Mouse (Mus musculus) MN1 (cell line): ENCODE data around the gene Tpo.

ENCODE experiments used
- DNase-seq: peaks from one replicate; pipeline ENCODE4 v3.0.0-alpha.2; 2016; ENCODE audit warnings: low spot score

Gene Tpo

DNA sequence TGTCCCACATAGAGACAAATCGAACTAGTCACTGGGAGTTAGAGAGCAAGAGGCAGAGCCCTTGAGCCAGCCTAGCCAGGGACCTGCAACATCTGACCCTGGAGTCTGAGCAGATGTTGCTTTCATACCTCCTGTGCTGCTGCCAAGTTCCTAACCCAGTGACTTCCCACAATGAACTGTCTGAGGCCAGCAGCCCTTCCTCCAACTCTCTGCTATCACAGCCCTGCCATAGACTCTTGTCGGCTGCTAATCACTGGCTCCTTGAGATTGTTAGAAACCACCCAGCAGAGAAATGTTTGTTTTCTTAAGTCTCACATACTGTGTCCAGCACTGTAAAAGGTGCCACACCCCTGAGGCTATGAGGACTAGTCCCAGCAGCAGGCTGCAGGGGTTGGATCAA lies 56.1 kb downstream of the Tpo start:
- DNase-seq: no peak

DNA sequence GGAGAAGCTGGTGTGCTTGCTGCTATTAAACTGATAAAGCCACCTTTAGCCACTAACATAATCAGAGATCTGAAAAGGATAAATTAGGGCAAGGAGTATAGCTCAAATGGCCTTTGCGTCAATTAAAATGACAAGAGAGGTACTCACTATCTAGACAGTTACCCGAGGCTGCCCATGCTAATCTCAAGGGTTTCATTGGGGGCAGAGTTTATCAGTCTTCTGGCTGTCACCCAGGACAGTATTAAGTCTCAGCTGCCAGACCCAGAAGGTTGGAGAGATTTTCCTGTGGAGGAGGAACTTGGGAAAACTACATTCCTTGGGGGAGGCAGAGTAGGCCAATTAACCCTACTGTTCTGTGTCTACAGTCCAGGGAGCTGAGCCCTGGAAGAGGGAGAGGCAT lies 63.1 kb downstream of the Tpo start:
- no peak for DNase-seq

GRCm38 (mm10) chr12:30067806-30068205 lies 64.6 kb downstream of the Tpo start:
- no peak for DNase-seq

DNA sequence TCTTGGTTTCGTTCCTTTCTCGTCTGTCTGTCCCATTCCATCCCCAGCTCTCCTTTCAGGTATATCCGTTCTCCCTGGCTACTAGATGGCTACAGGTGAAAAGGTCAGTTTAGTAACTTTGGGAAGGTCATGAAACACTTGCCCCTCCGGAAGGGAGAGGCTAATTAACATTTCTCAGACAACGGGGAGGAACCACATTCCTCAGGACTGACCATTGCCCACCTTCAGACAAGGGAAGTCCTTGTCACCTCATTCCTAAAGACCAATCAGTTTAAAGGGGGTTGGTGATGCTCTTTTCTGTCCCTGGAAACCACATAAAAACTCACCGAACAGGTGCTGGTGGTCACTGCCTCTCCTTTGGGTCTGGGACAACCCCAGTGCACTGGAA lies 70.3 kb downstream of the Tpo start:
- DNase-seq: no peak

- no peak for DNase-seq
These were observed 70.8 kb downstream of the Tpo start for GRCm38 (mm10) chr12:30061503-30062117.

DNA sequence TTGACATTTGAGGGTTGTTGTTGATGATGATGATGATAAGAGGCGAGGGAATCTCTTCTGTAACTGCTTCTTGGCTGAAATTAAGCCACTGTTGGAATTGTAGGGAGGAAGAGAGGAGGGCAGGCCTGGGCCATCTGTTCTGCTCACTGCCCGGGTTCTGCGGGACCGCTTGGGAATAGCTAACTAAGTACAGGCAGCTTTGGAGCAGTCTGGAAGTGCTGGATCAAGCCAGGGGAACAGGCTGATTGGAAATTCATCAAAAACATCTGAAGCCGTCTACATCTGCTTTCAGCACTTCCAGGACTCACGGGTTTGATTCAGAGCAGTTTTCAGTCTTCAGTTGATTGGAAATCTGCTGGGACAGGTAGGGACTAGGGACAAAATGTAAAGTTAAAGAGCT lies 74.4 kb downstream of the Tpo start:
- no peak for DNase-seq

DNA sequence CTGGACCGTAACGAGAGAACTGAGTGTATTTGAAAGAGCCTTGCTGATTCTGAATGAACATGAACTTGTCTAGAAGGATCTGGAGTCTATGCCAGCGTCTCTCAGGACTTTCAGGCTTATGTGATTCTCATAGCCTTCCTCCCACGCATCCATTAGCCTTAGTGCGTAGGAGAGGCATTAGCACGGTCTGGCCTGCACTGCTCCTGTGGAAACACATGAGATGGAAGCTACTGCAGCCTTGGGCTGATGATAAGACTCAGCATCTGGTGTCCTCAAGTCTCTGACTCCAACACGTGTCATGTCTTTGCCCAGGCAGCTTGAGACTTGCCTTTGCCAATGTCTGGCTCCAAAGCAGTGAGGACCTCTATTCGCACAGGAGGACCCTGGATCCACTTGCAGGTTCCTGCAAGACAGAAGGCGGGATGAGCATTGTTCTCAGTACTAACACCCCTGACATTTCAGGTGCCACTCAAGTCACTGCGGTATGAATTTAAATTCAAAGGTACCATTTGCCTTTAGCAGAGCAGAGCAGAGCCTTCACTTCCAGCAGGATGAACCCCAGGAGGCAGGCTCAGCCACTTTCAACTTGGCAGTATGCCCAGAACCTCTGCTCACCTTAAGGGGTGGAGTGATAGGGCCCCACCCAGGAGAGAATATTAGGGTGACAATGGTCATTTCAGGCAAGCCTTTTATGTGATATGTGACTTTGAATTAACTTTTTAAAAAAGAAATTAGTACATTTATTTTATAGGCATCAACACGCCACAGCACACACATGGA lies 77.5 kb downstream of the Tpo start:
- DNase-seq: no peak

- peak; percentile 25 for DNase-seq
These were observed 82.2 kb downstream of the Tpo start for GRCm38 (mm10) chr12:30050235-30050634.

DNA sequence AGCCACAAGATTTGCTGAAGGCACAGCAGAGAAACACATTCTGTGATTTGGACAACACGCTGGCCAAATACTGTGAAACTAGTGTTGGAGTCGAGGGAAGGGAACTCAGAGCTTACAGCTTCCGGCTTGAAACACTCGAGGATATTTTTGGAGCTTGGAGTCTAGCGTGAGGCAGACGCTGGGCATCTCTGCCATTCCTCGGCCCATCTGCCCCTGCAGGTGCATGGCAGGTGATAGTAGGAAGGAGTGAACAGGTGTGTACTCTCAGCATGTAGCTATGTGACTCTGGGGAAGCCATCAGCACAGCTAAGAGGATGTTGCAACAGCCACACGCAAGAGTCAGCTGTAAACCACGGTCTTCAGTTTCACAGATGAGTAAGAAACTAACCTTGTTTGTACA lies 82.6 kb downstream of the Tpo start:
- no peak for DNase-seq

DNA sequence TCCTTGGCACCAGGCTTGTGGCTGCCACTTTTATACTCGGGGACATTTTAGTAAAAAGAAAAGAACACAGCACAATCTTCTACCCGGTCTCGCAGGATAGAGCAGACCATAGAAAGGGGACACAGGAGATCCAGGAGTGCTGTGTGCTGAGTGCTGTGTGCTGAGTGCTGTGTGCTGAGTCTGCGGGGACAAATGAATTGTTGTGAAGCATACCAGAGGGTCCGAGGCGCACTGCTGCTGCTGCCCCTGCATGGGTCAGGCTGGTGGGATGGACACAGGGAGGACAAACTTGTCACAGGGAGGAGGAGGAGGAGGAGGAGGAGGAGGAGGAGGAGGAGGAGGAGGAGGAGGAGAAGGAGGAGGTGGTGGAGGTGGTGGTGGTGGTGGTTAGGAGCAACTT lies 83.6 kb downstream of the Tpo start:
- no peak for DNase-seq

DNA sequence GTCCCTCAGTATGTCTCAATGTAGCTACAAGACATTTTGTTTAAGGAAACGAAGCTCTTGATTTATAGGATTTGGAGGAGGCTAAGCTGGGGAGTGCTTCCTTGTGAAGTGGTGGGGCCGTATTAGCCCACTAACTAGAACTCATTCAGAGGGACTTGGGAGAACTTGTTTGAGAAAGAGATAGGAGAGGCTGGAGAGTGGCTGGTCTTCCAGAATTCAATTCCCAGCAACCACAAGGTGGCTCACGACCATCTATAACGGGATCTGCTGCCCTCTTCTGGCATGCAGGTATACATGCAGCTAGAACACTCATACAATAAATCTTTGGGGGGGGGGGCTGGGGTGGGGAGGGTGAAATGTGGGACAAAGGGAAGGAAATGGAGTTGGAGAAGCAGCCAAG lies 92.3 kb downstream of the Tpo start:
- peak; percentile 30 for DNase-seq

GRCm38 (mm10) chr12:30039565-30039964 lies 92.9 kb downstream of the Tpo start:
- peak; percentile 41 for DNase-seq

DNA sequence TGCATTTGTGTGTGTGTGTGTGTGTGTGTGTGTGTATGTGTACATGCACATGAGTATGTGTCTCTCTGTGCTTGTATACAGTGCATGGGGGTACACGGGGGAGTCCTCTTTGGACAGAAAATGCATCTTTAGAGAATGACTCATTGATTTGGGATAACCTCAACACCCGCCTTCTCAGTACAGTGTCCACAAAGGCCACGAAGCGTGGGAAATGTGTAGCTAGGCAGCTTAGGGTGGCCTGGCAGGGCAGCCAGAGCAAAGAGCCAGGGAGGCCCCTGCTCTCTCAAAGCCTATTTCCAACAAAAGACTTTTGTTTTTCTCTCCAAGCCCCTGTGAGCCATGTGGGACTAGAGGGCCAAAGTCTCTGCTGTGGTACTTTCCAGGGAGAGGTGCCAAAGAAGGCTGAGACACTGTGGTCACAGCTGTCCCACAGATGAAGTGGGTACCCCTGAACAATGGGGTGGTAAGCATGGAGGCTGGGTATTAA lies 95.8 kb downstream of the Tpo start:
- no peak for DNase-seq

GRCm38 (mm10) chr12:30035841-30036568 lies 96.4 kb downstream of the Tpo start:
- no peak for DNase-seq

GRCm38 (mm10) chr12:30035406-30035805 lies 97.0 kb downstream of the Tpo start:
- DNase-seq: no peak

DNA sequence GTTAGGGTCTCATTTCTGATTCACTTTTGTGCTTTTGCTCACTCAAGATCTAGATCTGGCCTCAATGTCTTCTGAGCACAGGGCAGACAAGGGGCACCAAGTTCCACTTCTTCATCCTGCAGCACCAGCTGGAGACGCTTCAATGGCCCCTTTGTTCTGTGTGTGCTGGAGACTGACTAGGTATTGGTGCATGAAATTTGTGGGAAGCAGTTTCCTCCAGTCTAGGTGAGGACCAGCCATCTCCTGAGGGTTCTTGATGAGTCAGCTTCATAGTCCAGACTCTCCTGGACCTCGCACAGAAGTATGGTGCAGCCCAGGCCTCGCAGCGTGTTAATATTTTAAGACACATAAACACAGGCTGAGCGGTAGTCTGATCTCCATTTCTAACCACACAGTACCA lies 97.7 kb downstream of the Tpo start:
- DNase-seq: no peak

DNA sequence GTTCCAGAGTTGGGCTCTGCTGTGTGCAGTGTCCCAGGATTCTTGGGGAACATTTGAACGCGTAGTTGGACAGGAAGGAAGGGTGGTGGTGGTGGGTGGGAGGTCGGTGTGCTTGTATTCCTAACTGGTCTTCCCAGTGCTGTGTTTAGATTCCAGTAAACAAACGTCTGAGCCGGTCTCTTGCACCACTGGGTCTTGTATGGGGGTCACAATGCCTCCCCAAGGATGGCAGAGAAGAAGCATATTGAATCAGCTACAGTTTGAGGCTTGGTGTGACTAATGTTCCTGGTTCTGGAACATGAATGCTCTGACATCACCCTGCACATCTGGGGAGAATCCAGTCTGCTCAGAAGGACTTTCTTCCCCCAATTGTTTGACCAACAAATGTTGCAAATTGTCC lies 101.9 kb downstream of the Tpo start:
- no peak for DNase-seq

- DNase-seq: no peak
These were observed 103.3 kb downstream of the Tpo start for GRCm38 (mm10) chr12:30029111-30029510.

DNA sequence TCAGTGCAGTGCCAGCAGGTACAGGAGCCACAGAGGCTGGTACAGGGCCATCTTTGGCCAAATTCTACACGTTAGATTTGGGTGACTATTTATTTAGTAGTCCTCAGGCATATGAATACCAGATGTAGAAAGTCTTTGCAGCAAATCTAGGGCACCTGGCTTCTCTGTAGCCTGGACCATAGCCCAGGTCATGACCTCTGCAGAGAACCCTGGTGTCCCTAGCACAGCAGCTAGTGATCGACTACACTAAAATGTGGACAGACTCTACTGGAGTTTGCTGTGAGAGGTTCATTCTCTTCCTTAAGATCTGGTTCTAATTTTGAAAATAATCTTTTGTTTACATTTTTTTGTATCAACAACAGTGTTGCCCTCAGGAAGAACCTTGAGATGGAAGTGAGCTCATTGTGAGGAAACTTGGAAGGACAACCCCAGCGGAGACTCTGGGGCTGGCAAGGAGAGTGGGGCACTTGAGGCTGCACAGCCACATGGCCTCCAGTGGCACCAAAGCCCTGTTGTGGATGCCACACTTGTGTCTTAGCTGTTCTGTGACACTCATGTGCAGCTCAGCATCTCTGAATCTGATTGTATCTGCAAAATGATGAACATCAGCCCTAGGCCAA lies 104.6 kb downstream of the Tpo start:
- no peak for DNase-seq

- DNase-seq: no peak
These were observed 108.1 kb downstream of the Tpo start for GRCm38 (mm10) chr12:30024264-30024825.

GRCm38 (mm10) chr12:30023491-30023890 lies 108.9 kb downstream of the Tpo start:
- no peak for DNase-seq

DNA sequence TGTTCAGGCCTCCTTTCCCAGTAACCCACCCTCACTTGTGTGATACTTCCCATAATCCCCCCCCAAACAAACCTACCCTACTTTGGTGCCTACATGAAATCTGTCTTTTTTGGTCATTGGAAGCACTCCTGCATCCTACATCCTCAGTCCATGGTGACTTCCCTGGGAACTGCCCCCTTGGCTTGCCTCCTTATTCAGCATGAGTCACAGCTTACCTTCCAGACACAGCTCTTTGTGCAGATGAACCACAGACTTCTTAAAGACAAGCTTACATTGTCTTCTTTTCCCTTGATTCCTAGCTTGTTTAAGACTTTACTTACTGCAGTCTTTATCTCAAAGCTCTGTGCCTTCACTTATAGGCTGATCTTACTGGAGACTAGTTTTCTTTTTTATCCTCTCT lies 112.0 kb downstream of the Tpo start:
- DNase-seq: no peak
